Mouse (Mus musculus) urinary bladder, postnatal 4 days (tissue): ENCODE results near the gene Grrp1.
A peak's percentile ranks its signal among the peaks of the same experiment; 100 is the strongest.
"Not testable (repeated sequence)": the region's sequence is repeated elsewhere in the genome, so short reads cannot be mapped to it uniquely, and the experiment has no call there.

Experiments
- DNase-seq, 2 experiments: peaks; one replicate each; pipeline ENCODE4 v3.0.0; 2021 to 2022; ENCODE audit warnings: low spot score in 2 of 2

Grrp1 gene

GRCm38 (mm10) chr4:134253722-134254324, at the start of gene Grrp1:
Grrp1 (minus strand) TSS chr4:134254106.
- no peak for DNase-seq

DNA sequence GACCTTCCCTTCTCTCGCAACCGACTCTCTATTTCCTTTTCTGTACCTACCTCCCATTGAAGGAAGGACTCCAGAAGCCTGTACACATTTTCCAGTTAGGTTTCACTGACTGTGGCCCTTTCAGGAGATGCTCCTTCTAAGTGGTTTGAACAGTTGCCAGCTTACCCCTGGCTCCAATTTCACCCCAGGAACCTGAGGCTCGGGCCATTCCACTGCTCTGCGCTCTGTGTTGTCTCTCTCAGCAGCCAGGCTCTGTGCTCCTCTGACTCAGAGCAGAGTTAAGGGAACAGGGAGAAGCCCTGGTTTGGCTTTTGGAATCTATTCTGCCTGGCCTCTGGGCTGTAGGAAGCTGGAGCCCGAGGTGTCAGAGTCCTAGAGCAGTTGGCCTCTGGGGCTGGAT, 48.2 kb upstream of the Grrp1 start:
- no peak for DNase-seq

GRCm38 (mm10) chr4:134300316-134300715, 46.4 kb upstream of the Grrp1 start:
- DNase-seq, result no peak

DNA sequence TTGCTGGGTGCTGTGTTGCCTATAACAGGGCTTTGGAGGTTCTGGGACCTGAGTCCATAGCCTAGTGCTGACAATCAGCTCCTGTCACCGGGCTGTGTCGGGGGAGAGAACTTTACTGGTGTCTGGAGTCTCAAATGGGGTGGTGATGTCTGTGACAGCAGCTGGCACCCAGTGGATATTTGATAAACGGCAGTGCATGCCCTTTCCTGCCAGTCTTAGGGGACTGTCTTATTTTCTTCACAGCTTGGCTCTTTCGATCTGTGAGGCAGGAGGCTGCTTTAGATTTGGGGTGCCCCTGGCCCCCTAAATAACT, 45.5 kb upstream of the Grrp1 start:
- DNase-seq, result no peak

DNA sequence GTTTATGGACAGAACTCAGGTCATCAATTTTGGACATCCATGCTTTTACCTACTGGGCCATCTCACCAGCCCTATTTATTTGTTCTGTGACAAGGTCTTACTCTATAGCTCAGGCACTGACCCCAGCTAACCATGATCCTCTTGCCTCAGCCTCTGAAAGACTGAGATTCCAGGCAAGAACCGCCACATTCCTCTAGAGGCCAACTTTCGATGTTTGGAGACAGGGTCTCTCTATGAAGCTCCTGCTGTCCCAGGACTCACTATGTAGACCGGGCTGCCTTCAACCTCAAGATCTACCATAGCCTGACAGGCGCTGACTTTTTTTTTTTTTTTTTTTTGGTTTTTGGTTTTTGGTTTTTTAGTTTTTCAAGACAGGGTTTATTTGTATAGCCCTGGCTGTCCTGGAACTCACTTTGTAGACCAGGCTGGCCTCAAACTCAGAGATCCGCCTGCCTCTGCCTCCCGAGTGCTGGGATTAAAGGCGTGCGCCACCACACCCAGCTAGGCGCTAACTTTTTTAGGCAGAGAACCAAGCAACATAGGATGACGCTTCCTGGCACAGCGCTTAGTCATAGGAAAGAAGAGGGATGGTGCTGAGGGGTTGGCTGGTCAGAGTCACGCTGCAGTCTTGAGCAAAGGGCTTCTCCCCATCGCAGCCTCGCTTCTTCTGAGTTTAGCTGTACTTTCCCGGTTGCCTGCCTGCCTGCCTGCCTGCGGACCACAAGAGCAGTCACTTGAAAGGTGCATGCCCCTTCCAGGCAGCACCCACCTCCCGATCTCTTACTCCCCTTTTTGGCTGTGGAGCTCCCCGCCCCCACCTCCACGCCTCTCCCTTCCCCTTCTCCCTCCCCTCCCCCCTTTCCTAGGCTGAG, 45.0 kb upstream of the Grrp1 start:
- no peak for DNase-seq

- DNase-seq, result no peak
Measured at GRCm38 (mm10) chr4:134297369-134297768, 43.5 kb upstream of the Grrp1 start.

GRCm38 (mm10) chr4:134296523-134296922, 42.6 kb upstream of the Grrp1 start:
- no peak for DNase-seq

GRCm38 (mm10) chr4:134296096-134296495, 42.2 kb upstream of the Grrp1 start:
- not testable (repeated sequence) for DNase-seq

- DNase-seq, result no peak
Measured at GRCm38 (mm10) chr4:134293692-134294163, 39.8 kb upstream of the Grrp1 start.

GRCm38 (mm10) chr4:134293061-134293691, 39.3 kb upstream of the Grrp1 start:
- no peak for DNase-seq

DNA sequence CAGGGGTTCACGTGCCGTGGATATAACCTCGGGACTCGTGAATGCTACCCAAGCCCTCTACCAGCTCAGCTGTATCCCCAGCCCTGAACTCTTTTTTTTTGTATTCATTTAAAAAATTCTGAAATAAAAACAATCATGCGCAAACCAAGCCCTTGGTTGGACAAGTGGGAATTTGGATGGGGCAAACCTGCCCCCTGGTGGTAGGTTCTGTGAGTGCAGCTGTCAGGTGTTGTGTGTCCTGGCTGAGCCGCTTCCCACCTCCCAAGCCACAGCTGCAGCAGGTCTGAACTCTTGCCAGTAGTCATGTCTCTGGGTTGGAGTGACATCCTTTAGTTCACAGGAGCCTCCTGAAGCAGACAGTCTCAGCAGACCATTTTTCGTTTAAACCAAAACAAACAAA, 38.2 kb upstream of the Grrp1 start:
- DNase-seq, result peak; percentile 55 to 75

- no peak for DNase-seq
Measured at GRCm38 (mm10) chr4:134288397-134289256, 34.7 kb upstream of the Grrp1 start.

DNA sequence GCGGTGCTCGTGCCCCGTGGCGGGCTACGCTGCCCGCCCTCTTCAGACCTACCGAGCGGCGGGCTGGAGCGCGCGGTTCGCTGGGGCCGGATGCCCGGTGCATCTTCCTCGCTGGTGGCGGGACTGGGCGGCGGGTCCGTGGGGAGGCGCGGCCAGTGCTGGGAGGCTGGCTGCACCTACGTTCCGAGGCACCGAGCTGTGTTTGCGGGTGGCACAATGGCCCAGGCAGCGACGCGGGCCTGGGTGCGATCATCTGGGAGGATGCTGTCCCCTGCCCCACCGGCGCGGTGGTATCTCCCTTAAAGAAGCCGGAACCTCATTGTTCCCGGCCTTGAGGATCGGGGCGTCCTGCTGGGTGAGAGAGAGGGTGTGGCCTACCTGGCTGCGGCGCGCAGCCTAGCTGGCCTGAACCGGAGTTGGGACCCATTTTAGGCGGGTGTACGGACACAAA, 33.7 kb upstream of the Grrp1 start, which contains the start of gene Pdik1l:
TSS of gene Pdik1l (minus strand) at position 321 of the 451 bp plus-strand sequence.
- peak; percentile 69 to 74 for DNase-seq

DNA sequence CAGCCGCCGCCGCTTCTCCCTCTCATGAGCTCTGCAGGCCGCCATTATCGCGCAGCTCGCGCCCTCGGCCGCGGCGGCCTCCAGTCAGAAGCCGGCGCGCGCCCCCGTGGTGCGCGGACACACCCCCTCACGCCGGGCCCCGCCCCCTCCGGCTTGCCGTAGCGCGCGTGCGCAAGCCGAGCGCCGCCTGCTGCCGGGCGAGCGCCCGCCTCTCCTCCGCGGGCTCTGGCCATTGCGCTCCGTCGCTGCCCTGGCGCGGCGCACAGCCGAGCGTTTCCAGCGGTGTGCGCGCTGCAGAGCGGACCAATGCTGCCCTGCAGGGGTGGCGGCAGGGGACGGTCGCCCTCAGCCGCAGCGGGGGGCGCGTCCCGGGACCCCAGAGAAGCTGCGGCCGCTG, 33.3 kb upstream of the Grrp1 start:
- peak; percentile 97 to 98 for DNase-seq

GRCm38 (mm10) chr4:134286226-134287167, 32.6 kb upstream of the Grrp1 start:
- DNase-seq, result no peak

GRCm38 (mm10) chr4:134284942-134285341, 31.0 kb upstream of the Grrp1 start:
- DNase-seq, result no peak

DNA sequence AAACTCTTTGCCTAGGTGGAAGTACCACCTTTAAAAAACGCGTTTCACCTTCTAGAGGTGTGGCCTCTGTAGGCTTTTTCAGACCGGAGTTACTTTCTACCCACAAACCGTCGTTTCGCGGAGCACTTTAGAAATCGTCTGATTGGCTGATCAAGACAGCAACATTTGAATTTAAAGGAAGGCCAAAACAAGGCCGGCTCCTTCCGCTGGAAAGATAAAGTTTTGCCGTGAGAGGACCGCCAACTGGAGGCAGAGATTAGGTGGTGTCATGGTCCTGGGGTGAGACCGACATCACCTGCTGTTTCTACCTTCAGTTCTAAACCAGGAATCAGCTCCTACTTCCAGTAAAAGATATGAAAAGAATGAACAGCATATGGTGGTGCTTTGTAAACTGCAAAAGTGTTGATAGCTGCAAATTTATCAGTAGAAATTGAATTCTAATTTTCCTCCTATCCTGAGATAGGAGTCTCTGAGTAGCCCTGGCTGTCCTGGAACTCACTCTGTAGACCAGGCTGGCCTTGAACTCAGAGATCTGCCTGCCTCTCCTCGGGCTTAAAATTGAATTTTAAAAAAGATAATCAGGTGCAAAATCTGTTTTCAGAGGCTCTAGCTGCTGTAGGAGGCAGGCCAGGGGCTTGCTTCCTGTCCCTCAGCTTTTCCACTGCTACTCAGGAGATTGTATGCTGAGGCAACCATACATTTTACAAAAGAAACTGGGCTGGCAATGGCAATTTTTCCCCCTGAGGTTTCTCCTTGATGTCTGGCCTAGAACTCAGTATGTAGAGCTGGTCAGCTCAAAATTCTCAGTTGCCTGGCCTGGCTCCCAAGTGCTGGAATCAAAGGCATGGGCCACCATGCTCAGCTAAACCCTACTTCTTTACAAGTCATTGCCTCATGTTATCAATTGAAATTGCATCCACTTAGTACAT, 19.8 kb upstream of the Grrp1 start:
- DNase-seq, result peak in 1 of 2 experiments; percentile 56

DNA sequence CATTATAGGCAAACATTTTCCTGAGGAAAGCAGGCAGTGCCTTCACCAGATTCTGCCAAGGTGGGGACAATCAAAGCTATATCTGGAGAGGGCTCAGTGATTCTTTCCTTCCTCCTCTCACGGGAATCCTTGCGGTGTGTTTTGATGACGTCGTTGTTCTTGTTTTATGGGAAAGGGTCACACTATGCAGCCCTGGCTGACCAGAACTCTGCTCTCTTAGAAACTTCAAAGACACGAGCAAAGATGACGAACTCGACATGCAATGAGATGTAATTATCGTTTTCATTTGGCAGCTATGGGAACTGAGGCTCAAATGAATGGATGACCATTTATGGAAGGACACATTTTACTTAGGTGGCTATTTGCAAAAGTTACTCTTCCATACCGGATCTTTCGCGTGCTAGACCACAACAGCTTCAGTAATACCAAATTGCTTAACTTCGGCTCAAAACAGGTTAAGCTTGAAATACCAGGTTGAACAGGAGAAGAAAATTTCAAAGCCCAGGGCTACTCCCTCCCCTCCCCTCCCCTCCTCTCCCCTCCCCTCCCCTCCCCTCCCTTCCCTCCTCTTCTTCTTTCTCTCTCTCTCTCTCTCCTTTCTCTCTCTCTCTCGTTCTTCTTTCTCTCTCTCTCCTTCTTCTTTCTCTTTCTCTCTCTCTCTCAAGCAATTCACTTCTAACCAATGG, 19.0 kb upstream of the Grrp1 start:
- DNase-seq, result no peak

DNA sequence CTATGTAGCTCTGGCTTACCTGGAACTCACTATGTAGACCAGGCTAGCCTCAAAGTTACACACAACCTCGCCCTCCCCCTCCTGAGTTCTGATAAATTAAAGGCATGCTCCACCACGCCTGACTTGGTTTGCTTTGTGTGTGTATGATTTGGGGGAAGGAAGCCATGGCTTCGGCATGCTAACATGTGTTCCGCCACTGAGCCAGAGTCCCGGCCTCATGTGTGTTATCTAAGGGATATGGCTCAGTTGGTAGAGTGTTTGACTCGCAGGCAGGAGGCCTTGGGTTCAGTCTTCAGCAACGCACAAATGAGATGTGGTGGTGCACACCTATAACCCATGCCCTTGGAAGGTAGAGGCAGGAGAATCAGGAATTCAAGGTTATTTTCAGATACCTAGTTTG, 18.1 kb upstream of the Grrp1 start:
- DNase-seq, result no peak
